Mouse (Mus musculus) gastrocnemius, postnatal 10 days (tissue): Measurements from ENCODE around the gene Fat2. TPM values are rescaled to one million over a fixed set of nuclear protein-coding genes. Genes with fewer than 3 reads are reported as not detected.

ENCODE experiments used
- DNase-seq: peaks from one replicate; pipeline ENCODE4 v3.0.0; 2021; ENCODE audit warnings: mixed read lengths
- long read RNA-seq, 2 experiments: library from polyadenylated mRNA; stranded (forward); transcript quantifications; one replicate each; pipeline ENCODE4 v2.0.0; 2021
- total RNA-seq, 2 experiments: library from RNA; stranded (reverse); gene quantifications; 2 replicates each; pipeline ENCODE4 v1.2.3; 2021

The Fat2 gene
- total RNA-seq: under 1 TPM; 0.14 to 0.26 TPM
- long read RNA-seq, experiment 1: 0 reads
- long read RNA-seq, experiment 2: 0 reads

DNA sequence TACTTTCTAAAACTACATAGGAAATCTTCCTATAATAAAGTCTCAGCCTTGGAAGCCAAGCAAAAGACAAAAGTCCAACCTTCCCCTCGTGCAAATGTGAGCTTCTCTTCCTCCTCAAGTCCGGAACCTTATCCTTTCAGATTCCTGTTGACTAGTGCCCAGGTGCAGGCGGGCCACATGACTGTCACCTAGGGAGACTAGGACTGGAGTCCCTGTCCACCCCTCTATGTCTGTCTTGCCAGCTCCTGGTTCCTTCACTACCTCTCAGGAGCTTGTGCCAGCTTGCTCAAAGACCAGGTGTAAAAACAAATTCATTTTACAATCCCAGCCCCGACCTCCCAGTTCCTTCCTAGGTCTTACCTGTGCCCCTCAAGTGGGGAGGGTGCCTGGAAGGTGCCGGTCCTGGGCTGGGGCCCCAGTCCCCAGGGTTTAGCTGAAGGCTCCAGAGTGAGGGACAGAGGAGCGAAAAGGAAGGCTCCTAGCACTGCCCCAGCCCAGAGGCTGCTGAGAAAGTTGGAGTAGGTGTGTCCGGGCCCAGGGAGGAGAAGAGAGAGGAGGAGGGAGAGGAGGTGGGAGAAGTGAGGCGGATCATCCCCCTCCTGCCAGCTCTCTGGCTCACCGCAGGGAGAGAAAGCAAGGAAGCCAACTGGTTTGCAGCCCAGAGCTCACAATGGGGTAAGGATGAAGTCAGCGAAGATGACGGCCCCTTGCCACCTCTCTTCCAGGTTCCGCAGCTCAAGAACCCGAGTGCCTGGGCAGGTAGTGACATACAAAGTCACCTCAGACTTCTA lies at the start of gene Fat2:
Fat2 (minus strand) TSS at position 464 of the 791 bp plus-strand sequence.
- DNase-seq: no peak

DNA sequence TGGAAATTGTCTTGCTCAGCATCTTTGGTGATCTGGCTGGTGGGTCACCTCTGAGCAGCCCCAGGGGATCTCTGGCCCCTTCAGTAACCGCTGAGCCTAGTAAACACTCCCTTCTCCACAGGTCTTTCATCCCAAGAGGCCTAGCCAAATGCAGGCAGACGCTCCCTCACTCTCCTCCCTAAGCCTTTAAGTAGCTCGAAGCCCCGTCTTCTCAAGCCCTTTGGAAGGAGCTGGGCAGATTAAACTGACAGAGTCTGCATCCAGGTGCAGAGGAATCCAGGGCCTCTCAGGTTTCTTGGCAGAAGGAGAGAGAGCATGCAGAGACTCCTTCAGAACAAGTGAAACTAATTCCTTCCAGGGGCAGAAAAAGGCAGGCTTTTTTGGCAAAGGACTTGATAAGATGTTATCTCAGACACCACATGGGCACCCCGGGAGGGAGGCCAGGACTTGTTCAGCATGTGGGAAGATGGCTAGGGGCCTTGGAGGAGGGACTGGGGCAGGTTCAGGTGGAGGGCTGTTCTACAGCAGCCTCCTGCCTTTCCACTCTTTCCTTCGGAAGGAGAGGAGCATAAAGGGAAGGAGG lies 47.2 kb upstream of the Fat2 start:
- no peak for DNase-seq

GRCm38 (mm10) chr11:55380908-55381307 lies 44.5 kb upstream of the Fat2 start:
- DNase-seq: no peak

GRCm38 (mm10) chr11:55378371-55378770 lies 42.0 kb upstream of the Fat2 start:
- DNase-seq: peak; percentile 79

DNA sequence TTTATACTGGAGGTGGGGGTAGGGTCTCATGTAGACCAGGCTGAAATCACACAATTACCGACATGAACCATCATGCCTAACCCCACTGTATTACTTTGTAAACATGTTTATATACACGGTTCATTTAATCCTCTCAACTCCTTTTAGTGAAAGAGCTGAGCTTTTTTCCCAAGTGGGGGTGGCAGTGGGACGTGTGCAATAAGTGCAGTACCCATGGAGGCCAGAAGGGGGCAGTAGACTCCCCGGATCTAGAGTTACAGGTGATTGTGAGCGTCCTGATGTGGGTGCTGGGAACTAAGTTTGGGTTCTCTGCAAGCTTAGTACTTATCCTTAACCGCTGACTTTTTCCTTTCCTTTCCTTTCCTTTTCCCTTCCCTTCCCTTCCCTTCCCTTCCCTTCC lies 37.5 kb upstream of the Fat2 start:
- DNase-seq: no peak

GRCm38 (mm10) chr11:55373373-55373772 lies 37.0 kb upstream of the Fat2 start:
- no peak for DNase-seq

DNA sequence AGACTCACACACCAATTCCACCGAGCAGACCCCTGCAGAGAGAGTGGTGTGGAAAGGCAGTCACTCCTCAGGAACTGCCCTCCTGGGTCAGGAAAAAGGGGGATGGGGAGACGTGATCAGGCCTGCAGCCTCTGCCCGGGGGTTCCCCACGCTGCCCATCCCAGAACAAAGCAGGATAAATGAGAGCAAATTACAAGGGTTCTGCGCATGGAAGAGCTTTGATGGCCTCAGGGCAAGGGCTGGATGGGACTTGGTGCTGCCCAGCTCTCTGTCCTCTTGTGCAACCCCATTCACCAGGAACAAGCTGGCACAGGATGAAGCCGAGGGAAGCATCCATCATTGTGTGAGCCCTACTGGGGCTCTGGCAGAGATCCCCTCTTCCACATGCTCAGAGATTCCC lies 35.6 kb upstream of the Fat2 start:
- no peak for DNase-seq

- DNase-seq: peak; percentile 37
These were observed 32.7 kb upstream of the Fat2 start for GRCm38 (mm10) chr11:55369093-55369471.

DNA sequence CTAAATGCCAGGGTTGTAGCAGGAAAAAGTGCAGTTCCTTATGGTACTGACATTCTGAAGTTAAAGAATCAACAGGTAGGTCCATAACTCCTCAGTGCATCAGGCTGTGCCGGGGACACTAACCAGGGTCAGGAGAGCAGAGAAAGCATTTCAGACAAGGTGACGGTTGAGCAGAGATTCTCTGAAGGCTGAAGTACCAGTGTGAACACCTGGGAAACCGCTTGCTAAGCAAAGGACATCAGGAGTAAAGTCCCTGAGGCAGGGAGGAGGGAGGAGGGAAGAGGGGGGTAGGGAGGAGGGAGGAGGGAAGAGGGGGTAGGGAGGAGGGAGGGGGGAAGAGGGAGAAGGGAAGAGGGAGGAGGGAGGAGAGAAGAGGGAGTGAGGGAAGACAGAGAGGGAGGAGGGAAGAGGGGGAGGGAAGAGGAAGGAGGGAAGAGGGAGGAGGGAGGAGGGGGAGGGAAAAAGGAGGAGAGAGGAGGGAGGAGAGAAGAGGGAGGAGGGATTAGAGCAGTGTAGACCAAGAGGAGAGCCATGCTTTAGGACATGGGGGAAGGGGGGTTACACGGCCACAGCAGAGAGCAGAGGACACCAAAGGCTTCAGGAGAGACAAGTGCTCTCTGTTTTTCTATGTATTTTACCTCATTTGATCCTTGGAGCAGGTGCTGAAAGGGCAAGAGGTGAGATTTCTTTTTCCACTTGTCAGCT lies 32.2 kb upstream of the Fat2 start:
- DNase-seq: no peak

DNA sequence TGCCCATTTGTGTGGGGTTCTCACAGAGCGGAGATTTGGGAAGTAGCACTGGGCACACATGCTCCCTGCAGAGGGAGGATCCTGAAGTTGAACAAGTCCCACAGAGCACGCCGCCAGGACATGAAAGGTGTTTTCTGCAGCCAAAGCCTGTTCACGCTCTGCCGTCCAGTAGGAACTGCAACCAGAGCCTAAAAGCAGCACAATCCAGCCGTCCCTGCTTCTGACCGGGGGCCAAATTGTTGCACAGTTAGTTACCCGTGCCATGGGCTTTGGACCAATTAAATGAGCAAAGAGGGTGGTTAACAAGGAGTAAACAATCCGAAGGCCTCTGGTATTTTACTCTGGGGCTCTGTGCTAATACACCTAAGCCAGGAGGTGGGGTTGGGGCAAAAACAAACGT lies 31.4 kb upstream of the Fat2 start:
- peak; percentile 29 for DNase-seq

DNA sequence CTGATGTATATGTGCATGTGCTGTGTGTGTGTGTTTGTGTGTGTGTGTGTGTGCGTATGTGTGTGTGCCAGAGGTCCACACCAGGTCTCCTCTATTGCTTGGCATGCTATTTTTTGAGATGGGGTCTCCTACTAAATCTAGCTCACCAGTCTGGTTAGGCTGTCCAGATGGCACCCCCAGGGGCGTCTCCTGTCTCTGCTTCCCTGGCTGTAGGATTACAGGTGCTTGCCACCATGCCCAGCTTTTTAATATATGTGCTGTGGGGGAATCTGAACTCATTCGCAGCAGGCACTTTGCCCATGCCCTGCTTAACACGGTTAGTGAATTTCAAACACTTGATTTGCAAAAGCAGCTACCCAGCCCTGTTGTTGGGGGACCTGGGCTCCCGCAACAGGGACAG lies 29.5 kb upstream of the Fat2 start:
- no peak for DNase-seq

DNA sequence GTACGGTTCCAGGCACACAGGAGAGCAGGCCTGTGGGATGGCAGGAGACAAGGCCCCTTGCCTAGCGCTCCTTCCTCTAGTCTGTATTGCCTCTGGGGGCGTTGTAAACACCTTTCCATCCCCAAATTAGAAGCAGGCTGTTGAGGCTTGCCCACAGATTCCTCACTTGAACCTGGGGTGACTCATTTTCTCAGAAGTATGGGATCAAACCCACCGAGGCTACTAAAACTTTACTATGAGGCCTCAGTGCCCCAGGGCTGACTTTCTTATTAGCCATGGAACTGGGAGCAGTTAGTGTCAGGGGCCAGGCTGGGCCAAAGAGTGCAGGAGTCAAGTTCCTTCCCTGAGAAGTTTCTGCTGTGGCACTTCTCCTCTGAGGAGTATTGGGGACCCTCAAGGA lies 28.9 kb upstream of the Fat2 start:
- DNase-seq: no peak

DNA sequence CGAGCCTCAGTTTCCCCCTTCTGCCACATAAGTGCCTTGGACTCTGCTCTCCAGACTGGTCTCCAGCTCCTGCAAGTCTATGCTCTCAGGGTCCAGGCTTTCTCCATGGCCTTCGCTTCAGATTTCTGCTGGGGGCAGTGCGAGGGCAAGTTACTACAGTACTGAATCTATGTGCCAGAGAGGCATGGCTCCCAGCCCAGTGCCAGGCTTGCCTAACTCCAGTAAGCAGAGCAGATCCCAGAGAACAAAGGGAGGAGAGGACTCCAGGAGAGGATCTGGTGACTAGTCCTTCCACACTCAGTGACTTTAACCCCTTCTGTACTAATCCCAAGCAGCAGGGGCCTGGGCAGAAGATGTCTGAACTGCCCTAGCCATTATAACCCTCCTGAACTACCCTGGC lies 28.3 kb upstream of the Fat2 start:
- peak; percentile 37 for DNase-seq

- DNase-seq: no peak
These were observed 21.9 kb upstream of the Fat2 start for GRCm38 (mm10) chr11:55358094-55358783.

- no peak for DNase-seq
These were observed 20.5 kb upstream of the Fat2 start for GRCm38 (mm10) chr11:55356846-55357245.

- no peak for DNase-seq
These were observed 5.6 kb upstream of the Fat2 start for GRCm38 (mm10) chr11:55341961-55342371.

DNA sequence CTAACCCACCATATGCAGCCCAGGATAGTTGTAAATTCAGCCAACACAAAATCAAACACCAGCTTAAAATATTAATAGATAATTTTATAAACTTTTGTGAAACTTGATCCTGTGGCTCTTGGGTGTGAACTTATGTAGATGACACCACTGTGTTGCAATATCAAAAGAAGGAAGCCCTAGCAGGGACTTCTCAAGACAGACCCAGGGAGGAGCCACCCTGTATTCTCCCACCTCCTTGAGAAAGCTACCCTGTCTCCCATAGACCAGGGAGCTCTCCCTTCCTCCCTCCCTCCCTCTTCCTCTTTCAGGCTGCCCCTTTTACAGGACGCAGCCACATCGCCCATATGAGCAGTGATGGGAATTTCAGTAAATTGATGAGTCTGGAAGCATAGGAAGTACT lies 4.4 kb upstream of the Fat2 start:
- DNase-seq: no peak

DNA sequence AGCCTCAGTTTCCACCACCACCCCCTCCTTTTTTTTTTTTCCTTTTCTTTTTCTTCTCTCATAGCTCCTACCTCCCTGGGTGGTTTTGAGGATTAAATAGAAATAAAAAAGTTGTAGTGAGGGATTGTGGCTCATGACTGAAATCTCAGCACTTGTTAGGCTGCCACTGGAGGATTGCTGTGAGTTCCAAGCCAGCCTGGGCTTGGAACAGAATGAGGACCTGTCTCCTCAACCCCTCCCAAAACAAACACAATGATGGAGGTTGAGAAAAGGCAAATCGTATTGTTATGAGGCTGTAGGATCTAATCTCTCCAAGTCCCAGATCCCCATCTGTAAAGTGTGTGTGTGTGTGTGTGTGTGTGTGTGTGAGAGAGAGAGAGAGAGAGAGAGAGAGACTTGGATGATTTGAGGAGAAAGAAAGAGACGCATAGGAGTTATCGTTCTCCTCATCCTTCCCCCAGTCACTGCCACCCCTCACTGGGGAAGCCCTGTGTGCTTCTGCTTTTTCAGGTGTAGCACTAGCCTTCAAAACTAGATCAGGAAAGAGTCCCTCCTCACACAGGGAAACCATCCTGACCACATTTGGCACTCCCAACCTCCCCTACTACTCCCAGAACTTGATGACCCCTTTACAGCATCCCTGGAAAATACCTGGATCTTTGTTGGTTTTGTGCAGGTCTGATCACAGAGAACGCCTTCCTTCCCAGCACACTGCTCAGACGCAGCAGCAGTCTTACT lies 837 bp upstream of the Fat2 start:
- DNase-seq: no peak

DNA sequence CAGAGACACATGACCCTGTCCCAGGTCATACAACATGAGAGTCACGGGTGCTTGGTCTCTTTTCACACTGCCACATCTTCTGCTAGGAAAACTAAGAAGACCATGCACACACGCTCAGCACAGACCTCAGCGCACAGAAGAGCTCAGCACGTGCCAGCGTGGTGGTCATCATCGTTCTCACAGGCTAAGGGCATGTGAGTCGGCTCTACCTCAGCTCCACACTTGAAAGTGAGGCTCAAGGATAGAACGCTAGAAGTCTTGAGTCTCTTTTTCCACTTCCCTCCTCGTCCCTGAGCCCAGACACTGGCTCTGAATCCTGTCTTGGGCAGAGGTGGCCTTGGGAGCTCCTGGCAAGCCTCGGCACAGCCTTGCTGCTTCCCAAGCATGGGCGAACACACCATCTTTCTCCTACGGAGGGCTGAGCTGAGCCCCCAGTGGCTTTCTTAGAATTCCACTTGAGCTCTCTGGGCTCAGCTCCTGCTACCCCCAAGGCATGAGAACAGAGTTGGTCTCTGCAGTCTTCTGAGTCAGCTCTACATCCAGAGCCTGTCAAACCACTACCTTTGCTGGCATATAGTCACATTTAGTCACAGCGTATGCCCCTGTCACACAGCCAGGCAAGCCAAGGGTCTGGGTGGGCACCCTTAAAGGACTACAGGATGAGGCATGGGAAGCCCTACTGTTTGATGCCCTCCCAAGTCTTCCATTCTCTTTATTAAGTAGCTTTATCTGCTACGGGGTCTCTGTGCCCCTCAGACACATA lies 869 bp downstream of the Fat2 start:
- DNase-seq: no peak

- no peak for DNase-seq
These were observed 1.8 kb downstream of the Fat2 start for GRCm38 (mm10) chr11:55334545-55334944.

DNA sequence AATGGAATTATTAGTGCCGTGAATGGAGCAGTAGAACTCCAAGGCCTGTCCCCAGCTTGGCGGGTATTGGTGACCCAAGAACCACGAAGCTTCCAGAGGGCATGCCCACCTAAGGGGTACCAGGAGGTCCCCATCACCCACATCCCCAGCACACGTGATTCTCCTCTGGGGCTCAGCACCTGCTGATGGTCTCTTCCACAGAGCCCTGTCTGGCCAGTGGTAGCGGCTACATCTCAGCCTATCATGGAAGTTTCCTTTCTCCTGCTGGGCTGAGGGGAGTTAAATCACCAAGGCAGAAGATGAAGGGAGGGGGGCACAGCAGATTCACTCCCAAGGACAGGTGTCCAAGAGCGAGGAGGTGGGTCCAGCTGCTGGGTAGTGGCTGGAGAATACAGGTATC lies 2.3 kb downstream of the Fat2 start:
- no peak for DNase-seq
